Mouse (Mus musculus) neutrophil, adult 65 days (primary cell): ENCODE results near the gene Plscr3. TPM values are rescaled to one million over a fixed set of nuclear protein-coding genes. Genes with fewer than 3 reads are reported as not detected.

Source experiments
- total RNA-seq: library from RNA; stranded (reverse); gene quantifications from 2 replicates; pipeline ENCODE4 v1.2.4, GENCODE M21; 2023

Plscr3 gene
- 26.2 and 36.2 TPM in 2 replicates for total RNA-seq

DNA sequence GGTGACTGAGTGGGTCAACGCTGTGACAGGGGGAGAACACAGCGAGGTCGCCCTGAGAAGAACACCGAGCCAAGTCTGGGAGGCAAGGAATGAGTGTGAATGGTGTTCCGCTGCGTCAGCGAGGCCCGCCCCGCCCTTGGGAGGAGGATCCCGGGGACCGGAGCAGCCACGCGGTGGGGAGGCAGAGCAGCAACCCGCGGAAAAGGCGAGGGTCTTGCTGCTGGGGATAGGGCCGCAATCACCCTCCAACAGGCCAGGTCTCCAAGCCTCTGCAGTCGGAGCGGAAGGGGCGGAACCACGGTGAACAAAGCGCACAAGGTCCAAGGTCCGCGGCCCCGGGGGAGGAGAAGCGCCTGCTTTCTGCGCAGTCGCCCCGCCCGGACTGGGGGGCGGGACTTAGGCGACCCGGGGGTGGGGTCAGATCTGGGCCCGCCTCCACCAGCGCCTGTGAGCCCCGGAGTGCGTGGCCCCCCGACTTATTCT lies at the start of gene Plscr3:
Gene Plscr3 (plus strand): TSS at position 179 of the 483 bp plus-strand sequence.

DNA sequence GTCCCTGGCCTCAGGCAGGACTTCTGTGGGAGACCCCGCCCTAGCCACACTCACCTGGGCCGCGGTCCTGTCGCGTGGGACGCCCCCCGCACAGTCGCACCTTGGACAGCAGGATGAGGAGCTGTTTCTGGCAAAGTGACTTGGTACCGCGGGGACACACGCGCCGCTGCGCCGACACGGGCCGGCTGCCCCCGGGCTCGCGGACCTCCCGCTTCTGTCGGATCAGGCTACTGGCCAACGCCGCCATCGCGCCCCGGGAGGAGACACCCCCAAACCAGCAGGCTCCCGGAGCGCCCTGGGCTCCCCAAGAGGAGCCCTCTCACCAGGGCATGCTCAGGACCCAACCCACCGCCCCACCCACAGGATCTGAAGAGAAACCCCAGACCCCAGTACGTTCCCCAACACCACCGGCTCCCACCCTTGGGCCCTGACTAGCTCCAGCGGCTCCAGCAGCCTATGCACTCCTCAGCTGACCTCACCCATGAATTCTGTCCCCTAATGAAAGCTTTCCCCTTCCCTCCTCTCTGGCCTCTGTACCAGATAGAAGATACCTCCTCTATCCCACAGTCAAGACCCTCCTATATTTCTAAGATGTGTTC lies 44.7 kb upstream of the Plscr3 start, which contains the start of gene Fgf11:
Gene Fgf11 (minus strand): TSS at position 479 of the 599 bp plus-strand sequence.

DNA sequence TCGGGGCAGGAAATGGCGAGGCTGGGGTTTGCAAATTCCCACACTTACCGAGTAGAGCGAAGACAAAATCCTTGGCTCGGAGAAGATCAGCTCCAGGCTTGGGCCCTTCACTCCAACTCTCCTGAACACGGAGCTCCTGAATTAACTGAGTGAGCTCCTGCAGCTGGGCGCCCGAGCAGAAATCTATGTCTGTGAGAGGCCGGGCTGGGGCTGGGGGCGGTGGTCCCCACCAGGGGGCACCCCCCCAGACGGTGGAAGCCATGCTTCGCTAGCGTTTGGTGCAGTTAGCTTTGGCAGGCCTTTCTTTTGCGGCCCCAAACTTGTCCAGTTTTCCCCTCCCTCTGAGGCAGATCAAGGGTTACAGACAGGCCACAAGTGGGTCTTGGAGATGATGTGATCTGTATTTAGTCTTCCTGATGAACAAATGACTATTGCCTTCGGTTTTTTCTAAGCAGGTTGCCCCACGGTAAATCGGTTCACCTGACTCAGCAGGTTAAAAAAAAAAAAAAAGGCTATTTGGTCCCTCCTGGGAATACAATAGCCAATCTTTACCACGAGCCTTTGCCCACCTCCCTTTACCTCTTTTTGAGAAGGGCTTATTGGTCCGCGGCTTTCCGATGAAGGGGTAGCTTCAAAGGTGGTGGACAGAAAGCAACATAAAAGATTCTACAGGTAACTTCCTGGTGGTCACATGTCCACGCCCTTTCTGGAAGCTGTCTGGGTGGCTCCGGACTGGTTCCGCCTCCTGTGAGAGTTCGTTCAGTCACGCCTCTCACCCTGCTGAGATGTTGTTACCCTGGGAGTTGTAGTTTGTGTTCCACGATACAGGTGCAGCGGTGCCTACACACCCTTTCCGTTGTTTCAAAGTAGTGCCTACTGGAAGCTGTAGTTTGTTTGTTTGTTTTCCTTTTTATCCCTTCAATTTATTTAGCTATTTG lies 40.9 kb upstream of the Plscr3 start, which contains the start of gene Tmem102:
Gene Tmem102 (minus strand): TSS at position 653 of the 938 bp plus-strand sequence.

DNA sequence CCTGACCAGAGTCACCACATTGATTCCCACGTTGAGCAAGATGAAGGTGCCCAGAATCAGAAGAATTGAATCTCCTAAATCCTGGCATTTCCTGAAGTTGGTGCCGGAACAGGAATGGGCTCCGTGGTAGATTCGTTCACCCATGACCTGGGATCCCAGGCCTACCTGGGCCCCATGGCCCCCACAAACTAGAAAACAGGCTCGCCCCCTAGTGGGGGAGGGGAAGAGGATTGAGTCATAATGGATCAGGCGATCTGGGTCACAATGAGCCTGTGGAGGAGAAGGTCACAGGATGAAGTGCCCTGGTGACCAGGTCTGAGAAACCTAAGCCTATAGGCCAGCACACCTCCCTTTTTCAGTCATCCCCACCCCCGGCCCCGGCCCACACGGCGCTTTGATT lies 31.0 kb upstream of the Plscr3 start, which contains the start of gene Gm39566:
Gene Gm39566 (minus strand): TSS at position 144 of the 400 bp plus-strand sequence.

DNA sequence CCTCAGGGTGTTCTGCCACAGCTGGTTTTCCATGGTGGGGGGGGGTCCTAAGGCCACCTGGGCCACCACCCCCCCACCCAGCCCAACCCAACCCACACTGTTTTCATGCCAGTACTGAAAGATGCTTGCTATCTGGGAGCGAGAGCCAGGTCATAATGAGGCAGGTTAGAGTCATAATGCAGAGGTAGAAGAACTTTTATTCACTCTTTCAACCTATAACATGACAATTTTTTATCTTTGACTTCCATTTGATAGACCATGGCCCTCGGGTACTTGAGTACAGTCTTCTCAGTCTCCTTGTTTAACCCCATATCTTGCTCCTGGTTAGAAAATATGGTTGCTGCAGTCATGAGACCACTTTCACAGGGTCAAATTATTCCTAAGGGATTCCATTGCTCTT lies 27.8 kb upstream of the Plscr3 start, which contains the start of gene Spem2:
Gene Spem2 (minus strand): TSS at position 101 of the 400 bp plus-strand sequence.

DNA sequence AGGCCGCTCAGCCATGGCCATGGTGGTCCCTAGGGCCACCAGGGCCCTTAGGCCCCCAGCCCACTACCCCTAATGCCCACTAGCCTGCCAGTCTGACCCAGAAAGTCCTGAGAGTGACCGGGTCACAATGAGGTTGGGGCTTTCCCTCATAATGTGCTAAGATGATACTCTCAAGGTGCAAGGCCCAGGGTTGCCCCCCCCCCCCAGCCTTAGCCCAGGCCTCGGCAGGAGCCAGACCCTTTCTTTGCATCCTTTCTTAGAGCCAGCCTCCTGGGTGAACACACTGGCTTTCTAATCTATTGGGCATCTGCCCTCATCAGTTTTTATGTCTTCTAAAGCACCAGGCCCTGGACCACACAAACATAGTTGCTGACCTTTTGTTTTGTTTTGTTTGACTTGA lies 24.1 kb upstream of the Plscr3 start, which contains the start of gene Spem1:
Gene Spem1 (minus strand): TSS at position 101 of the 400 bp plus-strand sequence.

DNA sequence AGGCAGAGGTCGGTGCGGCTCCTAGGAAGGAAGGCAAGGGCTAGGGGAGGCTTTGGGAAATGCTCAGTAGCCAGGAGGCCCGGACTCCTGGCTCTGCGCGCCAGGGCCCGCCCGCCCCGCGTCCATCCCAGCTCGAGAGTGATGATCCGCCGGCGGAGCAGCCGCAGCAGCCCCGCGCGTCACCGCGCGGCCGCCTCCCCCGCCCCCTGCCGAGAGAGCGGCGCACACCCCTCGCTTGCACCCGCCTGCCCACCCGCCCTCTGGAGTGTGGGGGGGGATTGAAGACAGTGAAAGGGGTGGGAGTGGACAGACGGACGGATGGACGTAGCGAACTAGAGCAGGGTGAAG lies 8.6 kb upstream of the Plscr3 start, which contains the start of gene Nlgn2:
Gene Nlgn2 (minus strand): TSS at position 181 of the 348 bp plus-strand sequence.

DNA sequence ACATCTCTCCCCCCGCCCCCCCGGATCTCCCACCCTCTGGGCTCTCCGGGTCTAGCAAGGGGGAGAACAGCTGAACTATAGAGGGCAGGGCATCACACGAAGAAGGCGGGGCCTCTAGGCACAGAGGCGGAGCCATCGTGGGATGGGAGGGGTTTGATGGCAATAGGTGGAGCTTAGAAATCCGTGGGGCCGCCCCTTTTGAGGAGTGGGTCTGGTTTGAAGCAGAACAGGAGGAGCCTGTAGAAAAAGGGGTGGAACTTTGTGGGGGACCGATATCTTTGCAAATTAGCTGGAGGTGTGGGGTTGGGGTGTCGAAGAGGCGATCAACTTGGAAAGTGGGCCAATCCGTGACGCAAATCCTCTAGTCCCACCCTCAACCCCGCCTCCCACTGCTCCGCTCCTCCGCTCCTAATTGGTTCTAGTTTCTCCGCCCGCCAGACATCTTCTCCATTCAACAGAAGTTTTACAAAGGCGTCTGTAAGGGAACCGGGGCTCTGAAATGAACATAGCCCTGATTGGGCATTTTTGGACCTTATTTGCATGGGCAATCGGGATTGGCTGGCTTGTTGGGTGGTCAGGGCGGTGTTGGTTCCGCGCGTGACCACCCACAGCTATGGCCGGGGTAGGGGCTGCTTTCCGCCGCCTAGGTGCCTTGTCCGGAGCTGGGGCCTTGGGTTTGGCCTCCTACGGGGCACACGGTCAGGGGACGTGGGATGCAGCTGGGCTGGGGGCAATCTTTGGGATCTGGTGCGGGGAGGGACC lies 8.0 kb upstream of the Plscr3 start, which contains the start of gene Tmem256:
Gene Tmem256 (plus strand): TSS at position 563 of the 762 bp plus-strand sequence.

DNA sequence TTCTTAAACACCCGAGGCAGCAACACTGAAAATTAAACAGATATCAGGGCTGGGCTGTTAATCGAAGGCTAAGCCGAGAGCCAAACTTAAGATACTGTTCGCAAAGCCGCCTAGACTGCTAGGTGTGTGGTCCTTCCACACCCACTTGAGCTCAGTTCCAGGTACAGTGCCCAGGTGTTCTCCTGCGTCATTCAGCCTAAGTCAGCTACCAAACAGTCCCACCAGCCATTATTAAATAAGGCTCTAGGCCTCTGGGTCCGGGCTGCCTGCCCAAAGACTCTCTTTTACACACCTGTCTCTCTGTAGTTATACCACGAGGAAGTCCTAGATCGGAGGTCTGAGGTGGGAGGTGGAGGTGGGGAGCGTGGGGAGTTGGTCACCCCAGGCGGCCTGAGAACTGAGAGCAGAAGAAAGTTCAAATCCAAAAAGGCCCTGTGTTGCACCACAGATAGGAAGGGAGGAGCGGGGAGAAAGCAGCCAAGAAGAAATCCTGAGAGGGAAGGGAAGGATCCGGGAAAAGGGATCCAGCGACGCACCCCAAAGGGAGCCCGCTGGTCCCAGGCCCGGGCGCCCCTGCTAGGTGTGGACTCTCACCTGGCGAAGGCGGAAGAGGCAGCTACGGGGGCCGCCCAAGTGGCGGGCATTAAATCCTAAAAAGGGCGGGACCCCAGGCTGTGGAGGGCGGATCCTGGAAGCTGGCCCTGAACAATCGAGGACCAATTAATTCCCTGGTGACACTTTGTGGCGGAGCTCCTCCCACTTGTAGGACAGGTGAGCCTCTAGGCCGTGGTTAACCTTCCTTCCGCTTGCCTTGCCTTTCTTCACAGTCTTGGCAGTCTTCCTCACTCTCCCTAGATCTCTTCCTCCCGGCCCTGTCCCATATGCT lies 12.2 kb downstream of the Plscr3 start, which contains the start of gene Tnk1:
Gene Tnk1 (minus strand): TSS at position 618 of the 886 bp plus-strand sequence.

DNA sequence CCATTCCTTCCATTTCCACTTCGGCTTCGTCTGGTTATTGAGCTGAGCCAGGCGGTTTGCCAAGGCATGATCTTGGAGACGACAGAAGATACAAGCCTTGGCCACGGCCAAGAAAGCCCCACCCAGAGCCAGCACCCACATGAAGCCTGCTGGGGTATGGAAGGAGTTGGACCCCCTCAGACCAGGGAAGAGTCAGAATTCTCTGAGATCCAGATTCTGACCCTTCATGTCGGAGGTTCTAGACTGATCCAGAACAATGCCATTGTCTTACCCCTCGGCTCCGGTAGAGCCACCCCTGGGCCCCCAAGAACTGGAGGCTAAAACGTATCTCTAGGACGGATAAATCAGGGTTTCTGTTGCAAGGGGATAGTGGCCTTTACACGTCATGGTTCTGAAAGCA lies 31.7 kb downstream of the Plscr3 start, which contains the start of gene Tmem95:
Gene Tmem95 (minus strand): TSS at position 141 of the 400 bp plus-strand sequence.

DNA sequence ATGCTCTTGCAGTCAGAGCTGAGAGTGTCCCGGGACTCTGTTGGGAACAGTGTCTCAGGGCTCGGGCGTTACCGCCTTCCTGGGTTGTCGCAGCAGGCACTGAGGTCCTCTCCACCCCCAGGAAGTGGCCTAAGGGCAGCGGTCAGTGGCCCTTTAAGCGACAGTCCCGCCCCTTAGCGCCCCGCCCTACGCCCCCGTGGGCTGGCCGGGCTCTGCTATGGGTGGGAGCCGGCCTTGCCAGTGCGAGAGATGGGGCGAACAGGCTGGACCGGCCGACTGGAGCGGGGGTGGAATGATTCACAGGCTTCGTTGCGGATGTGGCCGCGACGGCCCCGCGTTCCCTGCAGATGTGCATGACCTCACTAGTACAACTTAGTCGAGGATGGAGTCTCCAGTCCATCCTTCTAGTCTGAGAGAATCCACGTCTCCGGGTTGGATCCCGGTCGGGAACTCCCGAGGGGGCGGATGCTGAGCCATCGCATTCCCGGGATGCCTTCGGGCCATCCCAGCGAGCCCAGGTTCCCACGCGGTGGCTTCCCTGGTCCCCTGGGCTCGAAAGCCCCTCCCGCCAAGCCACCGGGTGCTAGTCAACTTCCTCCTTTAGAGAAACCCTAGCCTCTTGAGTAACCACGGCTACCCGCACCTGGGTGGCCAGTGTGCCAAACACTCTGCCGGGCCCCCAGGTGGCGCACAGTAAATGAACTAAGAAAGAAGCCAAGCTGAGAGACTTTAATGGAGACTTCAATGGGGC lies 34.9 kb downstream of the Plscr3 start, which contains the start of gene Kctd11:
Gene Kctd11 (minus strand): TSS at position 554 of the 751 bp plus-strand sequence.

DNA sequence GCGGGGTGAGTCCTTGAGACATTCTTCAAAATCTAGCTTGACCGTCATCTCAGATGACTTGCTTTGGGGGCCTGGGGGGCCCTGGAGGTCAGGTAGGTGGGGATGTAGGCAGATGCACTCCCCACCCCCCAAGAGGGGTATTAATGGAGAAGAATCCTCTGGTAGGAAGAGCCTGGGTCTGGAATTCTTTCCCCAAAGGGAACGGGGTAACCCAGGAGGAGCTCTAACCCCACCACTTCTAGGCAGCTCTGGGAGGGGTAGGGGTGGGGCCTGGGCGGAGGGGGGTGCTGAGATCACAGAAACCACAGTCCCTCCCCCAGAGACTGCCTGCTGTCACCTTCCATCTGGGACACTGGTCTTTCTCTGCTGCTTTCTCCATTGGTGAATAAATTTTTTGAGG lies 49.1 kb downstream of the Plscr3 start, which contains the start of gene Acap1:
Gene Acap1 (minus strand): TSS at position 249 of the 400 bp plus-strand sequence.

DNA sequence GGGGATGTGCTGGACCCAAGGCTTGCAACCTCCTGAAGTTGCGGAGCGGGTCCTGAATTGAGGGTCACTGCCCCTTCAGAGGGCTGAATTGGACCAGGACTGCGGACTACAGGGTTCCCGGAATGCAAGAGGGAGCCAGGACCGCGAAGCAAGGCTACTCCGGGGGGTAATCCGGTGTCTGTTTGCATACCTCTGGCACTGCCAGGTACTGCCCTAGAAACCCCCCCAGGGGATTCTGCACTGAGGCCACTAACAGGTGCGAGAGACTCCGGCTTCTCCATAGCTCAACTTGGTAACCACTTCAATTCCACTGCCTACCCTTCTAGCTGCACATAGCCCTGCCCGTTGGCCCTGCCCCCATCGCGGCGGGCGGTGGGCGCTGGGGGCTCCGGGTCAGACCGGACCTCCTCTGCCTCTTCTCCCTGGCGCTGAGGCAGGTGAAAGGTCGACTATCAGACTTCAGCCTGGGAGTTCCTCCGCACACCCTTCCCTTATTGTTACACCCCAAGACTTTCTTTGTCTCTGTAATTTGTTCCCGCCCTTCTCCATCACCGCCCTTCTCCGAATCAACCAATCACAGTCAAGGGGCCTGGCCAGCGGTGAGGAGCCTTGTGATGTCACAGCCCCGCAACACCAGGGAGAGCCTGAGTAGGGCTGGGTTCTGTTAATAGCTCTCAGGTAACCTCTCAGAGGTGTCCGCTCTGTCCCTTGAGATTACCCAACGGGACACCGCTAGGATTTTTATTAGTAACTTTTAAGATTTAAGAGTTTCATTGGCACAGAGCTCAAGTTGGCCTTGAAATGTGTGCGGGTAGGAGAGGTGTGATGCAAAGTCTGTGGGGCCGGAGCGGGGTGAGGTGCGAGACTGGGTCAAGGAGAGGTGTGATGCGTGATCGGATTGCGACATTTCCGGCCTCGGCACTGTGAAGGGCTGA lies 54.6 kb downstream of the Plscr3 start, which contains the start of the genes 2810408A11Rik and Neurl4:
Gene 2810408A11Rik (minus strand): TSS at position 517 of the 935 bp plus-strand sequence.
Gene Neurl4 (plus strand): TSS at position 602 of the 935 bp plus-strand sequence.

Other genes with a start within 250 kb of the Plscr3 start
- gene Atp1b2, start 240.4 kb upstream of the Plscr3 start, total RNA-seq: not detected in 2 replicates
- gene Shbg, start 228.5 kb upstream of the Plscr3 start, total RNA-seq: not detected in 2 replicates
- not detected in 2 replicates for gene Sat2, start 224.4 kb upstream of the Plscr3 start, total RNA-seq
- 43.9 and 65.2 TPM in 2 replicates for gene Fxr2, start 213.4 kb upstream of the Plscr3 start, total RNA-seq
- gene Sox15, start 191.1 kb upstream of the Plscr3 start, total RNA-seq: 0.95 TPM in 1 of 2 replicates, not detected in the other
- gene Mpdu1, start 183.7 kb upstream of the Plscr3 start, total RNA-seq: 67.2 and 77.6 TPM in 2 replicates
- 79.5 and 104 TPM in 2 replicates for gene Cd68, start 180.2 kb upstream of the Plscr3 start, total RNA-seq
- gene Eif4a1, start 174.0 kb upstream of the Plscr3 start, total RNA-seq: 525 and 565 TPM in 2 replicates
- gene Senp3, start 164.3 kb upstream of the Plscr3 start, total RNA-seq: 77.3 and 91.6 TPM in 2 replicates
- gene Tnfsf13, start 160.6 kb upstream of the Plscr3 start, total RNA-seq: 10.0 and 11.1 TPM in 2 replicates
- gene Tnfsf12, start 150.5 kb upstream of the Plscr3 start, total RNA-seq: 7.3 and 8.2 TPM in 2 replicates
- 1.4 and 4.9 TPM in 2 replicates for gene Tnfsfm13, start 150.3 kb upstream of the Plscr3 start, total RNA-seq
- gene Polr2a, start 87.7 kb upstream of the Plscr3 start, total RNA-seq: 74.6 and 76.6 TPM in 2 replicates
- gene Slc35g3, start 84.4 kb upstream of the Plscr3 start, total RNA-seq: not detected in 2 replicates
- gene Zbtb4, start 80.5 kb upstream of the Plscr3 start, total RNA-seq: 0.70 and 1.2 TPM in 2 replicates
- 0.54 and 1.0 TPM in 2 replicates for gene Chrnb1, start 50.4 kb upstream of the Plscr3 start, total RNA-seq
- gene Fgf11, start 44.5 kb upstream of the Plscr3 start, total RNA-seq: not detected in 2 replicates
- gene Tmem102, start 40.8 kb upstream of the Plscr3 start, total RNA-seq: not detected in 2 replicates
- not detected in 2 replicates for gene Gm39566, start 31.1 kb upstream of the Plscr3 start, total RNA-seq
- not detected in 2 replicates for gene Spem2, start 27.9 kb upstream of the Plscr3 start, total RNA-seq
- not detected in 2 replicates for gene Spem1, start 24.2 kb upstream of the Plscr3 start, total RNA-seq
- gene Nlgn2, start 8.6 kb upstream of the Plscr3 start, total RNA-seq: 0.88 and 1.8 TPM in 2 replicates
- 76.0 and 86.7 TPM in 2 replicates for gene Tmem256, start 7.9 kb upstream of the Plscr3 start, total RNA-seq
- gene Tnk1, start 12.4 kb downstream of the Plscr3 start, total RNA-seq: not detected in 2 replicates
- gene Tmem95, start 31.6 kb downstream of the Plscr3 start, total RNA-seq: 0.84 TPM in 1 of 2 replicates, not detected in the other
- gene Kctd11, start 35.0 kb downstream of the Plscr3 start, total RNA-seq: 6.8 TPM in 2 replicates
- 262 and 323 TPM in 2 replicates for gene Acap1, start 49.2 kb downstream of the Plscr3 start, total RNA-seq
- 1.2 and 2.6 TPM in 2 replicates for gene 2810408A11Rik, start 54.6 kb downstream of the Plscr3 start, total RNA-seq
- gene Neurl4, start 54.7 kb downstream of the Plscr3 start, total RNA-seq: 17.7 and 25.0 TPM in 2 replicates
- gene Gps2, start 67.5 kb downstream of the Plscr3 start, total RNA-seq: 71.0 and 76.8 TPM in 2 replicates
- 429 and 447 TPM in 2 replicates for gene Eif5a, start 75.6 kb downstream of the Plscr3 start, total RNA-seq
- gene Ybx2, start 89.4 kb downstream of the Plscr3 start, total RNA-seq: not detected in 2 replicates
- 0.20 TPM in 1 of 2 replicates, not detected in the other for gene Slc2a4, start 101.8 kb downstream of the Plscr3 start, total RNA-seq
- gene Cldn7, start 118.4 kb downstream of the Plscr3 start, total RNA-seq: not detected in 2 replicates
- gene Ctdnep1, start 134.8 kb downstream of the Plscr3 start, total RNA-seq: 57.0 and 90.8 TPM in 2 replicates
- 24.6 and 25.4 TPM in 2 replicates for gene Elp5, start 136.1 kb downstream of the Plscr3 start, total RNA-seq
- 585 and 586 TPM in 2 replicates for gene Gabarap, start 144.8 kb downstream of the Plscr3 start, total RNA-seq
- gene Phf23, start 149.4 kb downstream of the Plscr3 start, total RNA-seq: 41.1 and 46.0 TPM in 2 replicates
- gene Dvl2, start 154.2 kb downstream of the Plscr3 start, total RNA-seq: 18.1 and 19.3 TPM in 2 replicates
- 41.4 and 52.4 TPM in 2 replicates for gene Acadvl, start 169.0 kb downstream of the Plscr3 start, total RNA-seq
- 3.3 and 6.2 TPM in 2 replicates for gene Dlg4, start 170.6 kb downstream of the Plscr3 start, total RNA-seq
- gene Asgr1, start 207.7 kb downstream of the Plscr3 start, total RNA-seq: not detected in 2 replicates
- gene Asgr2, start 246.3 kb downstream of the Plscr3 start, total RNA-seq: 0.69 TPM in 1 of 2 replicates, not detected in the other